Mouse (Mus musculus): ENCODE measurements around the gene Rpusd1.

Gene Rpusd1

DNA sequence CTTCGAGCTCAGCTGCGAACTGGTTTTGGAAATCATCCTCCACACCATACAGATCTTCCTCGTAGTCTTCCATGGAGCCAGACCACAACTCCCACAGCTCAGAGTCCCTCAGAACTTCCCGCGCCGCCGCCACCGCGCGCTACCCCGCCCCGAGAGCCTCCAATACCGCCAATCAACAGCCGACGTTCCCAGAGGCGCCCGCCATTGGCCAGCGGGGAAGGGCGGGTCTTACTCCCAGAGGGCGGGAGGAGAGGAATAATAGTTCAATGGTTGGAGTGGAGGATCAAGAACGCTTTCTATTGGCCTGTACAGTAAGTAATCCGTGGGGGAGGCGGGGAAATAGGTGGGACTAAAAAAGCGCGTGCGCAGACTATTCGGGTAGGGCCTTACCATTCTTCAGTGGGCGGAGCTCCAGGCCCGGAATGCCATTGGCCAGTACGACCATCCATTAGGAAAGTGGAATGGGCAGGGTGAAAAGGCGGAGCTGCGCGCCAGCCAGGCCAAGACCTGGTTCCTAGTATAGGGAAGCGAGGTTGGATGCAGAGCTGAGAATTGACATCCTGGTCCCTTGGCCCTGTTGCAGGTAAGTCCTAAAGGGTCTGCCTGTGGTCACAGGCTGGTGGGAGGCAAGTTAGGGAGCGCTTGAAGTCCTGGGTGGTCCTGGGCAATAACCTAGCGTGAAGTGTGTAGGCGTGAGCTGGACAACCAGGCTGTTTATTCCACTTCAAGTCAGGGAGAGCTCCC, at the start of gene Rpusd1, which contains the start of gene Chtf18:
TSS of gene Rpusd1 (plus strand) at position 406 of the 744 bp plus-strand sequence.
TSS of gene Chtf18 (minus strand) at position 155 of the 744 bp plus-strand sequence.
- peak; percentile 96 to 99 for DNase-seq

DNA sequence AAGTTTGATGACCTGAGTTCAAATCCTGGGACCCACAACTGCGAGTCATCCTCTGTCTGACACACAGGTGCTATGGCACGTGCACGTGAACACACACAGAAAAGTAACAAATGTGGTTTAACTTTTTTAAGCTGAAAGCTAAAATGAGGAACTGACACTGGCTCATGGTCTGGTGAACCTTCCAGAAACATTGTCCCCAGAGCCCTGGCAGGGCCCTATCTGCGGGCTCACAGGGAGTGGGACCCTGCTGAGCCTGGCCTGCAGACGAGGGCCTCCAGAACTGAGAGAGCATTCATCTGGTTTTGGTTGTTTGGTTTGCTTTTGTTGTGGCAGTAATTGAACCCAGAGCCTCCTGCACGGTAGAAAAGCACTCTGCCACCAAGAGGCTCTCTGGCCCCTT, 49.5 kb upstream of the Rpusd1 start:
- DNase-seq = no peak

DNA sequence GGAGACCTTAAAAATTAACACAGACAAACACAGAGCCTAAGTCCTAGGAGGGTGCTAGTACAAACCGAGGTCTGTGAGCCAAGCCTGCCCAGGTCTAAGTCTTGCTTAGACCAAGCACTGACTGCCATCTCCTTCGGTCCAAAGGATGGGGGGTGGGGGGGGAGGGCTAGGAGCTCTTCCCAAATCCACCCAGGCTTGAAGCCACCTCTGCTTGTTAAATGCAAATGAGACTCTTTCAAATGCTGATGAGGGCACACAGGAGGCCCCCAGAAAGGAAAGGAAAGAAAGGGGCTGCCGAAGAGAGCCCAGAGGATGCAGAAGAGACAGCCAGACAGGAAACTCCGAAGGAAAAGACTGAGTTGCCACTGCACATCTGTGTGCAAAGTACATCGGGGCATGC, 47.7 kb upstream of the Rpusd1 start:
- DNase-seq = no peak

DNA sequence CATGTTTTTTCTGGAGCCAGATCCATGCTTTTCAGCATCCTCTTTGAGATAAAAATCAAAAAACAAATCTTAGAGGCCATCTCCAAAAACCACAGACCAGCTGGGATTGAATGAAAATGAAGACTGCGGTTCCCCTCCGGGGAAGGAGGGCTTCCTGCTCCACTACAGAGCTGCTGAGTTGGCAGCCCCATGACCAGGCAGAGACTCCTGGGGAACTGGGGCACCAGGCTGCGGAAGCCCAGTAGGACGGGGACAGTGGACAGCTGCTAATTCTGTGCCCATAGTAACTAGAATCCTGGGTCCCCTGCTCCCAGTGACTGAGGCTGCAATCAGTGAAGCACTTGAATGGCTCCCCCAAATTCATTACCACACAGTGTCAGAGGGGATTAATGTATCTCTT, 45.8 kb upstream of the Rpusd1 start:
- no peak for DNase-seq

DNA sequence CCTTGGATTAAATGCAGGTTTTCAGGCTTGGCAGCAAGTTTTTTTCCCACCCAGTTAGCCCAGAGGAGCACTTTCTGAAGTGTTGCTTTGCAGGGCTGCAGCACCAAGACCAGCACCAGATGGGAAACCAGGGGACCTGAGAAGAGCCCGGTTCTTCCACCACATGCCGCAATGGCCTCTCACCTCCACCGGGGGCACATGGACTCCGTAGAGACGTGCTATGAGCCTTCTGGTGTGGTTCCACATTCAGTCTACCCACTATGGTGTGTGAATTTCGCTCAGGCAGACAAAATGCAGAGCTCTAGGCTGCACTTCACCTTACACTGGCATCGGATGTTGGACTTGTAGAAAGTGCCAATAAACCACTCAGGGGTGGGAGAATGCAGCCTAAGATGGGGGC, 41.1 kb upstream of the Rpusd1 start:
- no peak for DNase-seq

DNA sequence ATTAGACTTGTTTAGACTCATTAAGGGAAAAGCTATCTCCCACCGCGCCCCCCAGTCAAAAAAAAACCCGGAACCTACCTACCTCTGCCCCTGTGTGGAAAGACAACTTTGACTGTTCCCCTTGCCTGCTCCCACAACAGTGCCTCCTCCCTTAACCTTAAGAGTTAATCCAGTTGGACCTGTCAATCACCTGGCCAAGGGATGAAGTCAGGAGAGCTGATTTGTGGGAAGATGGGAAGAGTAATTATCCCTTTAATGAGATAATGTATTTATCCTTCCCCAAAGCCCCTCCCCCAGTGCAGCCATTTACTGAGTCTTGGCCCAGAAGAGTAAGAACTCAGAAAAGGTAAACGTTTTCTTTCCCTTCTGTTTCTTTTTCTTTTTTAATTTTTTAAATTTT, 38.5 kb upstream of the Rpusd1 start:
- DNase-seq = no peak

DNA sequence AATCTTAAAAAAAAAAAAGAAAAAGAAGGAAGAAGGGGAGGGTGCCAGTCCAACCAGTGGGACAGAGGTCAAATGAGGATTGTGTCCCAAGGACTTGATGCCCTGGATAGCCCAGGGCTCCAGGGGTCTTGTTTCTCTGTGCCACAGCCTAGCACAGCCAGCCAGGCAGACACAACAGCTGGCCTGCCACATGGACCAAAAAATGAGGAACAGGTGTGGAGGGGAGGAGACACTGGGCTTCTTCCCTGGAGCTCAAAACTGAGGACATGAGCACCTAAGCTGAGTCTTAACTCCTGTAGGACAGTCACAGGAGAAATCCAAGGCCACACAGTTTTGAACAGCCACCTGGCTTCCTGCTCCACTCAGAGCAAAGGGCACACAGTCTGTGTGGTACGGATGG, 31.2 kb upstream of the Rpusd1 start:
- DNase-seq = no peak

DNA sequence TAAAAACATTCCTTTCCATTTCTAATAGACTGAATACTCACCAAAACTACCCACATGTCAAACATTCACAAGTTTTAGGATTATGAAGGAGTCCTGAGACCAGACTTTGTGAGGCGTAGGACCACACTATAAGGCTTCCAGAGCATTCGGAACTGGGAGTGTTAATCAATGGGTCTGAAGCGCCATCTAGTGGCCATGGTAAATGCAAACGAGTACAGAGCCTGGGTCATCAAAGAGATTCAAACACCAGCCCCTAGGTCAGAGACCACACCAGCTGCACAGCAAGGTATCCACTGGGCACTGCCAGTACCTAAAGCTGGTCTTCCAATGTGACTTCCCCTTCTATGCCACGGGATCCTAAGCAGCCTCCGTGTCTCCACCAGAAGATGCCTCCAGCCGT, 29.0 kb upstream of the Rpusd1 start:
- DNase-seq = peak in 1 of 2 experiments; percentile 38

DNA sequence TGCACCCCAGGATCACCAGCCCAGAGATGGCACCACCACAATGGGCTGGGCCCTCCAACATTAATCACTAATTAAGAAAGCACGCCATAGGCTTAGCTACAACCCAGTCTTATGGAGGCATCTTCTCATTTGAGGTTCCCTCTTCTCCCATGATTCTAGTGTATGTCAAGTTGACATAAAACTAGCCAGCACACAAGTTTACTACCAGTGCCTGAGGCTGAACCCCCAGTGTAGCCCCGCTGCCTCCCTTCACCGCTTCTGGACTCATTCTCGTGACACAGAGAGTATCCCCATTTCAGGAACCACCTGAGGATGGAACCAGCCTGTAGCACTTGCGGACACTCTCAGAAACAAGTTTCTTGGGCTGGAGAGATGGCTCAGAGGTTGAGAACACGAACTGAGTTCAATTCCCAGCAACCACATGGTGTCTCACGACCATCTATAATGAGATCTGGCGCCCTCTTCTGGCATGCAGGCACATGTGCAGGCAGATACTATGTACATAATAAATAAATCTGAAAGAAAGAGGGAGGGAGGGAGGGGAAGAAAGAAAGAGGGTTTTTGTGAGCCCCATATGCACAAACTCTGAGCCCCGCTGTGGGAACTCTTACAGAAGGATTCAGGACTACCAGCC, 26.5 kb upstream of the Rpusd1 start:
- DNase-seq = no peak

DNA sequence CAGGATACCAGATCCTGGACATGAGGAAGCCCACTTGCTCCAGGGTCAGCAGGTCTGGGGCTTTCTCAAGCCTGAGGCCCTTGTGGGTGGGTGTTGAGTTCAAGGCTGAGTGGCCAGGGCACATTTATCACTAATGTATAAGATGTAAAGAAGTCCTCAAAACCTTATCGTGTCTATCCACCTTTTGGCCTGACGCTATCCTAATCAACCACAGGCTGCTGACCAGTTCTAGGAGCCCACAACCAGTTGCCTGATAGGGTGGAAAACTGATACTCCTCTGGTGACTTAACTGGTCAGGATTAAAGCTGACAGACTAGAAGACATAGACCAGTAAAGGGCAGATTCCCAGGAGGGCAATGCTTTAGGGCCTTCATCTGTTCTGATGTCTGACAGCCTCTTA, 17.5 kb upstream of the Rpusd1 start:
- DNase-seq = no peak

DNA sequence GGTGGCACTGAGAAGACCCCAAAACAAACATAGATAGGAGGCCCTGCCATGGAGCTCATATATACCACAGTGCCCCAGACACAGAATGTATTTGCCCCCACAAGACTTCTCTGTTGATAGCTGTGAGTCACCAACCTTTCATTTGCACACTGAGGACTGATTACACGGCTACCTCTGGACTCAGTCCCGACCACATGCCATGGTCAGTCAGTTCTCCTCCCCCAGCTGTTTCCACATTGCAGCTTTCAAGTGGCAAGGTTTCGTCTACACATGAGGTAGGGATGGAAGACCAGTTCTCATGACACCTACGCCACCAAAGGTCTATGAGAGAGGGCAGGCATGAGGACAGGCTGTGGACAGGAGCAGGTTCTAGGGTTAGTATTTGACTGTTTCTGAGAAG, 16.3 kb upstream of the Rpusd1 start:
- no peak for DNase-seq

DNA sequence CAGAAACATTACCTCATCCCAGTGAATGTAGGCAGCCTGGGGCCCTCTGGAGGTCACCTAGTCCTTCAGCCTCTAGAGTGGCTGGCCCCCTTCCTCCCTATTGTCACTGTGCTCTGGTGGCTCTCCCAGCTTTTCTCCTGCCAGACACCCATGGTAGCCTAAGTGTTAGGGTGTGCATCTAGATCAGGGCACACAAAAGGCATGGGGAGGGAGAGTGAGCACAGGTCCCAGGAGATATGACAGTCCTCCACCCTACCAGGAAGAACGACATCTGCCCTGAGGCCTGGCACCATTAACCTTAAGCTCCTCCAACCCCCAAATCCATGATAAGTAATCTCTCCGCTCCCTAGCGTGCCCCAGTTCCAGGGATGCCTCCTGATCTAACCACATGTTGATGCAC, 11.8 kb upstream of the Rpusd1 start:
- no peak for DNase-seq

DNA sequence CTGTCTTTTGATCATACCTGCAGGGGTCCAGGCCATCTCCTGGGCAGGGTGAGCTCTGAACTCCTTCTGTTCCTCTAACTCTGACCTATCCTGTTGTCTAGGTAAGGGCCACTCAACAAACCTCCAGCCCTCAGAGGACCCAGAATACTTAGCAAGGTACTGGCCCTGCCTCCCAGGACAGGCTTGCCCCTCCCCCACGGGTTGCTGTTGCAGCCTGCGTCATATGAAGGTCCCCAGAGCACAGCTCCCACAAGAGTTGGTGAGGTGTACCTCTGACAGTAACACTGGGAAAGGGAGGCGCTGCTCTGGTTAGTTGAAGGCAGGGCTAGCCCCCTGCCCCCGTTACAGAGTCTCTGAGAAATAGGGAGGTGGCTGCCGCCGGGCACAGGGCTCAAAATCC, 11.3 kb upstream of the Rpusd1 start:
- DNase-seq = no peak

DNA sequence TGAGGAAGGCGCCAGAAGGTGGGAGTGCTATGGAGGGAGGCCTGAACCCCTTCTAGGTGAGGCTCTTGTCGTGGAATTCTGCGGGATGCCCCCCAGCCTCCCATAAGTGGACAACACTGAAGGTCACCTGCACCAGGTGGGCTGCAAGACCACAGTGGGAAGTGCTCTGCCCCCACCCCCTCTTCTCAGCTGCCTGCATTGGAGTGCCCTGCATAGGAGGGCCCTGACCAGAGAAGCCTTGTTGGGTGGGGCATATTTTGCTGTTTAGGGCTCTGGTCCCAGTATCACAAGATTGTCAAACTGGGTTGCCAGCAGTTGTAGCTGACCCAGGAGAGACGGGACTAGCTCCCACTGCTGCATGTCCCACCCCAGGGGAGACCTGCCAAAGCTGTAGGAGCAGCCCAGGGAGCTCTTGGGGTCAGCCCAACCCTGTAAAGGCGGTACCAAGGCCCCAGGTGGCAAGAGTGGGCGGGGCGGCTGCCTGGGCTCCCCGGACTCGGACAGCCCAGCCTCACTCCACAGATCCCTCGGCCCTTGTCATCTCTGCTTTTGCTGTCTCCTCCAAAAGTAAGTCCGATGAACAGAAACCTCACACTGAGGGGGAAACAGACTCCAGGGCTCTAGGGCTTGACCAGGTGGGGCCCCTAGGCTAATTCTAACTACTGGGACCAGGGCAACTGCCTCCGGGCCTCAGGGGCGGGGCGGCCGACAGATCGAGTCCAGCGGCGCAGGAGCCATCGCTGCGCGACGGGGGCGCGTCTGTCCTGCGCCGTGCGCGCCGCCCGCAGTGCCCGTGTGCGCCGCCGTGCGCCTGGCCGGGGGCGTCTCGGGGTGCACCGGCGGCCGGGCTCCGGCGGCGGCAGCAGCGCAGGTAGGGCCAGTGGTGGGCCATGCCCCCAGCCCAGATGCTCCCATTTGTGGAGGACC, 10.5 kb upstream of the Rpusd1 start, which contains the start of gene Gng13:
TSS of gene Gng13 (plus strand) at position 461 of the 927 bp plus-strand sequence.
- DNase-seq = no peak

DNA sequence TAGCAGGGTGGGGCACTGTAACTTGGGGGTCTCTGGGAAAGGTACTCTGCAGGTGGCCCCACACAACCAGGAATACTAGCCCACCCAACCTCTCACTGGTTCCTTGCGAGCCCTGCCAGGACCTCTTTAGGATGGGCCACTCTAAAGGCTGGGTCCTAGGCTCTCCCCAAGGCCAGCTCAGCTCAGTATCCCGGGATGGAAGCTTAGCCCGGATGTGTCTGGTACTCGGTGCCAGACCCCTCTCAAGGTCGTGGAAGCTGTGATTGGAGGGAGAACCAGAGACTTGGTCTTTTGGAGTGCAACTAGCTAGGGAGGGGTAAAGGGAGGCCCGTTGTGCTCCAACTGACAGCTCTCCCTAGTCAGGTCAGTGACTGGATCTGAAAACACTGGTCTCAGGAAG, 9.8 kb upstream of the Rpusd1 start:
- no peak for DNase-seq

DNA sequence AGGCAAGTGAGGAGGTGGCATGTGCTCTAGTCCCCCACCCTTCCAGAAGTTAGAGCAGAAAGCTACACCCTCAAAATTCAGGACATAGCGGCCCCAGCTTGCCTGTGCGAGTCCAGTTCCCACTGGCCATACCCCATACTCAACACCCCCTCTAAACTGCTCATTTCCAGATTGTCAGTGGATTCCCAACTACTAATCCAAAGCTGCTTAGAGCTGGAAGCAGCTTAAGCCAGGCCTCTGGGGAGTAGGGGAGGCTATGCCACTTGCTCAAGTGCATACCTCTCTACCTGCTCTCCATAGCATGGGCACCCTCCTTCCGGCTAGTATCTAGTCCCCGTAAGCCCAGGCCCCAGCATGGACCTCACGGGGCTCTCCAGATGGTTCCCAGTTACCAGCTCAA, 6.0 kb upstream of the Rpusd1 start:
- DNase-seq = no peak

DNA sequence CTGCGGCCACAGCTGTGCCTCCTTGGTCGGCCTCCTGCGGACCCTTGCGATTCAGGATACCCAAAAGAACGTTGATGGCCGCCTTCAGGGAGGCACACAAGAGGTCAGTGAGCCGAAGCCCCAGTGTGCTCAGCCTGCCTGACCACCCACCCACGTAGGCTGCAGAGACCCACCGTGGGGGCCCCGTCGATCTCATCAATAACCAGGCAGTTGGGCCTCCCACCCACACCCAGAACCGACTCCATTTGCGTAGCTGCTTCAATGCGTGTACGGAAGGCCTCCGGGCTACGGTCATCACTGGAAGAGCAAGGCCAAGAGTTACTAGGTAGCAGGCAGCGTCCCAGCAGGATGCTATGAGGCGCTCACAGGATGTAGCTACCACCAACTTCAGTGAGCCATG, 4.0 kb upstream of the Rpusd1 start:
- no peak for DNase-seq

DNA sequence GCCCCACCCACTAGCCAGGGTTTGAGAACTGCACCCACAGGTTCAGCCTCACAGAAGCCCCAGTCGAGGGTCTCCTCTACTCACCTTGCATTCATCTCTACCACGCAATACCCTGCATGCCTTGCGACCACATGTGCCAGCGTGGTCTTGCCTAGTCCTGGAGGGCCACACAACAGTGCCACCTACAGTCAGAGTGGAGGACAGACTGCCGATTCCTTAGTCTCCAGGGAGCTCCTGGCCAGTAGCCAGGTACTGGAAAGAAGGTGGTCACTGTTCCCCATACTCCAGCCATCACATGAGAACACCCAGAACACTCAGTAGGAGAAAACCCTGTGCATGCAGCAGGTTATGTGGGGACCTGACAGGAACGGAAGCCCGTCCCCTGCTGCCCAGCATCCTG, 3.6 kb upstream of the Rpusd1 start:
- DNase-seq = no peak

DNA sequence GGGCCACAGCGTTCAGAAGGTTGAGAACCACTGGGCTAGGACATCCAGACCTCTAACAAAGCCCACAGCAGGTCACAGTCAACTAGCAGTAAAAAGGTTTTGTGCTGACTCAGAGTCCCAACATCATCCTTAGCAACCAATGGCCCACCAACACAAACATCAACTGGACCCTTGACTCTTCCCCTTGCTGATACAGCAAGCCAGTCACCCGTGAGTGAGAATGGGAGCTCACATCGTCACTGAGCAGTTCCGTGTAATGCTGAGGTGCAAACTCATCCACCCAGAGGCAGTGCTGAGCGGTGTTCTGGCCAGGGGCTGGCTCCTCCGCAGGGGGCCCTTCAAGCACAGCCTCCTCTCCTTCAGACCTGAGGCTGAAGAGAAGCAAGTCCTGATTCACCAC, 2.2 kb upstream of the Rpusd1 start:
- no peak for DNase-seq

DNA sequence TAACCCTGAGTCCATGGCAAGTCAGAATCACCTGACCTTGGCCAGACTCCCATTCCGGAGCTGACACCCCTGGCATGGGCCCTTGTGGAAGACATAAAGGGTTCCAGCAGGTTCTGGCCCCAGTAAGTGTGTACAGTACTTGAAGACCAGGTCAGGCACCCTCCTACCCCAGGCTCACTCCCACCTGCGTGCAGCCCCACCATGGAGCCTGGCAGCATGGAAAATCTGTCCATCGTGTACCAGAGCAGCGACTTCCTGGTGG, 470 bp downstream of the Rpusd1 start:
- DNase-seq = no peak

DNA sequence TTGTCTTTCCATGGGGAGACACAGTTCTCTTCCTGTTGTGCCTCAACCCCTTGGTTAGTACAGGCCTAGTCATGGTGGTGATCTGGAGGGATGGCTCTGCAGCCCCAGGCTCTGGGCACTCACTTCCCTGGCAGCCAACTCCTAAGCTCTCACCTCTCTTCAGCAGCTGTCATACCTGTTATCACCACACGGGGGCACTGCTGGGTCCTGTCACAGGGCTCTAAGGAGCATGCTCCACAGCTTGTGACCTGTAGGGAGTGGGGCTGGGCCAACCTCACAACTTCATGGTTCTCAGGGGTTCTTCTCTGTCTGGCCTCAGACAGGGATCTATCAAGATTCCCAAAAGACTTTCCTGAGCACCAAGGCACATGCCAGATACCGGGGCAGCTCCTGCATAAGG, 4.6 kb downstream of the Rpusd1 start:
- DNase-seq = peak; percentile 43 to 55

DNA sequence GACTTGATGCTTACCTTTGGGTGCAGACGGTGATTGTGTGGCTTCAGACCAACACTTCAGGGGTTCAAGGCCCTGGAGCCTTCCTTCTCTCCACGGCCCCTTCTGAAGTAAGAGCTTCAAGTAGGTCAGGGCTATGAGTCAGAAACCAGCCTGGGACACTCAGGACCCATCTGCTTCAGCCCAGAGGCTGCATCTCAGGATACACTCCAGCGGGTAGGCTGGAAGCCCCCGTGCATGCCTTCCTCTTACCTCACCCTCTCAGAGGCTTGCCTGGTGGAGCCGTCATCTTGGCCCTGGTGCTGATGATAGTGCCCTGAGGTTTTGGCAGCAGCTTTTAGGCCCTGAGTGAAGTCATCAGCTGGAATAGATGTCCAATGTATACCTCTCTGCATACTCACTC, 7.8 kb downstream of the Rpusd1 start:
- no peak for DNase-seq

DNA sequence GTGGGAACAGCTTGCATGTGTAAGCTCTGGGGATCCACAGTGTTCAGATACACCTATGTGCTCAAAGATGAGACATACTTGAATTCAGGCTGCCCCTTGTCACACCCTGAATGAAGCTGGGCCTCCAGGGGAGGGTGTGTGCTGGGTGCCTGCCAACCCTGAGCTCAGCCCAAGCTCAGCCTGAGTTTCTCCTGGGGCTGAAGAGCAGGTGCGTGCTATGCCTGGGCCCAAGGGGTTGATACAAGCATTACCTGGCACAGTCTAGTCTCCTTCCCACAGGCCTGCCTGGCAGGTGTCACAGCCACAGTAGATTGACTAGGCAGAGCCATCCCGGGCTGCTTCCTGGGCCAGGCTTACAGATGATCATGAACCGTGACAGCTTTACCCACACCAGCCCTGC, 8.3 kb downstream of the Rpusd1 start, which contains the start of gene Mslnl:
TSS of gene Mslnl (plus strand) at position 298 of the 400 bp plus-strand sequence.
- DNase-seq = no peak

DNA sequence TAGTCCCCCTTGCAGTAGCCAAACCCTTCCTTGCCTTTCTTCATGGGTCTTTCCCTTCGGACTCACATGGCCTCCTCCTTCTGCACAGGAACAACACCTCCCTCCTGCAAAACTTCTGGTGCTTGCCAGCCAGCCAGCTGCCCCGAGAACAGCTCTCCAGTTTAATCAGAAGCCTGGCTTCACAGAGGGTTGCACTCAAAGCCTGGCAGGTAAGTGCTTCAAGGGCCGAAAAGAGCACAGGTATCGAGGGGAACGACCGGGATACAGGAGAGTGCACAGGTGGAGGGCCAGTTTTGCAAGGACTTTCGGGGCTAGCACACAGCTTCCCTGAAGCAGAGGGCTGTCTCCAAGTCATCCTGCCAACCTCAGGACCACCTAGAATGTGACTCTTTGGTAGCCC, 11.4 kb downstream of the Rpusd1 start:
- DNase-seq = no peak
